Mouse (Mus musculus): ENCODE measurements around the gene Fndc8. TPM values are rescaled to one million over a fixed set of nuclear protein-coding genes. Genes with fewer than 3 reads are reported as not detected.

Fndc8 gene
- total RNA-seq, 1 experiment: not detected

GRCm38 (mm10) chr11:82852540-82852939, 39.4 kb upstream of the Fndc8 start:
- Histone ChIP-seq H3K4me1 (ENCODE audit: control insufficient read depth in 2 of 2, insufficient read depth in 2 of 2, low read length in 2 of 2, poor library complexity in 1 of 2) (peaks cover 5 to 13% of the 10 kb centered on the region in 2 experiments; a peak in 3 of 4 replicates), H3K9ac (ENCODE audit: insufficient read depth, low read depth, low read length, poor library complexity, severe bottlenecking) (no peak overlapping the region), H3K27ac (ENCODE audit: insufficient read depth, low read depth, low read length, poor library complexity, severe bottlenecking) (no peak overlapping the region), H3K4me3 (ENCODE audit: insufficient read depth in 1 of 2, low read depth in 1 of 2, low read length in 2 of 2, poor library complexity in 1 of 2, severe bottlenecking in 1 of 2) (no peak overlapping the region), H3K36me3 (ENCODE audit: control insufficient read depth, insufficient read depth, low read length, poor library complexity, severe bottlenecking) (no peaks in the 10 kb centered on the region), H3K9me3 (ENCODE audit: control insufficient read depth, insufficient read depth, low read depth, low read length) (no peaks in the 10 kb centered on the region)
- DNase-seq (ENCODE audit: low read depth, low spot score): no peak
- in situ Hi-C loops (cut with MboI; ENCODE audit: low sequenced_read_pairs in 2 of 2, unreplicated experiment in 2 of 2): no loop called here
- TF ChIP-seq ZNF384 (IDR thresholded peaks at IDR 0.05; ENCODE audit: low read depth, low read length): no peak
- TF ChIP-seq MAFK (IDR thresholded peaks at IDR 0.05; ENCODE audit: insufficient read depth, low read depth, low read length): no peak
- TF ChIP-seq ZC3H11A (IDR thresholded peaks at IDR 0.05; ENCODE audit: borderline replicate concordance, low read depth, low read length): no peak
- no peak for TF ChIP-seq CHD2 (IDR thresholded peaks at IDR 0.05; ENCODE audit: low read depth, low read length)
- no peak for TF ChIP-seq HCFC1 (IDR thresholded peaks at IDR 0.05; ENCODE audit: borderline replicate concordance, insufficient read depth, low read length)

- DNase-seq (ENCODE audit: low read depth, low spot score): no peak
- no peak for TF ChIP-seq ZC3H11A (IDR thresholded peaks at IDR 0.05; ENCODE audit: borderline replicate concordance, low read depth, low read length)
- TF ChIP-seq CHD2 (IDR thresholded peaks at IDR 0.05; ENCODE audit: low read depth, low read length): no peak
- TF ChIP-seq HCFC1 (IDR thresholded peaks at IDR 0.05; ENCODE audit: borderline replicate concordance, insufficient read depth, low read length): no peak
- no peak for TF ChIP-seq MAFK (IDR thresholded peaks at IDR 0.05; ENCODE audit: insufficient read depth, low read depth, low read length)
- TF ChIP-seq ZNF384 (IDR thresholded peaks at IDR 0.05; ENCODE audit: low read depth, low read length): no peak
- no peak overlapping the region for H3K9ac ChIP-seq (ENCODE audit: insufficient read depth, low read depth, low read length, poor library complexity, severe bottlenecking)
- H3K36me3 ChIP-seq (ENCODE audit: control insufficient read depth, insufficient read depth, low read length, poor library complexity, severe bottlenecking): no peaks in the 10 kb centered on the region
- H3K9me3 ChIP-seq (ENCODE audit: control insufficient read depth, insufficient read depth, low read depth, low read length): no peaks in the 10 kb centered on the region
- peaks cover 5 to 13% of the 10 kb centered on the region in 2 experiments; a peak in 3 of 4 replicates for H3K4me1 ChIP-seq (ENCODE audit: control insufficient read depth in 2 of 2, insufficient read depth in 2 of 2, low read length in 2 of 2, poor library complexity in 1 of 2)
- H3K27ac ChIP-seq (ENCODE audit: insufficient read depth, low read depth, low read length, poor library complexity, severe bottlenecking): no peak overlapping the region
- H3K4me3 ChIP-seq (ENCODE audit: insufficient read depth in 1 of 2, low read depth in 1 of 2, low read length in 2 of 2, poor library complexity in 1 of 2, severe bottlenecking in 1 of 2): no peak overlapping the region
- in situ Hi-C loops (cut with MboI; ENCODE audit: low sequenced_read_pairs in 2 of 2, unreplicated experiment in 2 of 2): no loop called here
Observed at GRCm38 (mm10) chr11:82852958-82853357, 39.0 kb upstream of the Fndc8 start.

- H3K4me3 ChIP-seq (ENCODE audit: insufficient read depth in 1 of 2, low read depth in 1 of 2, low read length in 2 of 2, poor library complexity in 1 of 2, severe bottlenecking in 1 of 2): no peak overlapping the region
Observed at GRCm38 (mm10) chr11:82854111-82854510, 37.8 kb upstream of the Fndc8 start.

GRCm38 (mm10) chr11:82855327-82855973, 36.5 kb upstream of the Fndc8 start:
- Histone ChIP-seq H3K4me3 (ENCODE audit: insufficient read depth in 1 of 2, low read depth in 1 of 2, low read length in 2 of 2, poor library complexity in 1 of 2, severe bottlenecking in 1 of 2) (no peak overlapping the region), H3K9ac (ENCODE audit: insufficient read depth, low read depth, low read length, poor library complexity, severe bottlenecking) (no peak overlapping the region), H3K36me3 (ENCODE audit: control insufficient read depth, insufficient read depth, low read length, poor library complexity, severe bottlenecking) (no peaks in the 10 kb centered on the region), H3K9me3 (ENCODE audit: control insufficient read depth, insufficient read depth, low read depth, low read length) (no peaks in the 10 kb centered on the region), H3K4me1 (ENCODE audit: control insufficient read depth in 2 of 2, insufficient read depth in 2 of 2, low read length in 2 of 2, poor library complexity in 1 of 2) (peaks cover 5 to 7% of the 10 kb centered on the region in 2 experiments; a peak in 3 of 4 replicates), H3K27ac (ENCODE audit: insufficient read depth, low read depth, low read length, poor library complexity, severe bottlenecking) (no peak overlapping the region)
- TF ChIP-seq ZNF384 (IDR thresholded peaks at IDR 0.05; ENCODE audit: low read depth, low read length) (no peak), HCFC1 (IDR thresholded peaks at IDR 0.05; ENCODE audit: borderline replicate concordance, insufficient read depth, low read length) (no peak), MAFK (IDR thresholded peaks at IDR 0.05; ENCODE audit: insufficient read depth, low read depth, low read length) (no peak), ZC3H11A (IDR thresholded peaks at IDR 0.05; ENCODE audit: borderline replicate concordance, low read depth, low read length) (no peak), CHD2 (IDR thresholded peaks at IDR 0.05; ENCODE audit: low read depth, low read length) (no peak)
- in situ Hi-C loops (cut with MboI; ENCODE audit: low sequenced_read_pairs in 2 of 2, unreplicated experiment in 2 of 2): no loop called here
- DNase-seq (ENCODE audit: low read depth, low spot score): no peak

More at GRCm38 (mm10) chr11:82854111-82854510, 37.8 kb upstream of the Fndc8 start:
- Histone ChIP-seq H3K4me1 (ENCODE audit: control insufficient read depth in 2 of 2, insufficient read depth in 2 of 2, low read length in 2 of 2, poor library complexity in 1 of 2) (peaks cover 5 to 13% of the 10 kb centered on the region in 2 experiments; a peak in 3 of 4 replicates), H3K9ac (ENCODE audit: insufficient read depth, low read depth, low read length, poor library complexity, severe bottlenecking) (no peak overlapping the region), H3K36me3 (ENCODE audit: control insufficient read depth, insufficient read depth, low read length, poor library complexity, severe bottlenecking) (no peaks in the 10 kb centered on the region), H3K27ac (ENCODE audit: insufficient read depth, low read depth, low read length, poor library complexity, severe bottlenecking) (no peak overlapping the region), H3K9me3 (ENCODE audit: control insufficient read depth, insufficient read depth, low read depth, low read length) (no peaks in the 10 kb centered on the region)
- TF ChIP-seq HCFC1 (IDR thresholded peaks at IDR 0.05; ENCODE audit: borderline replicate concordance, insufficient read depth, low read length): no peak
- TF ChIP-seq ZNF384 (IDR thresholded peaks at IDR 0.05; ENCODE audit: low read depth, low read length): no peak
- TF ChIP-seq CHD2 (IDR thresholded peaks at IDR 0.05; ENCODE audit: low read depth, low read length): no peak
- no peak for TF ChIP-seq ZC3H11A (IDR thresholded peaks at IDR 0.05; ENCODE audit: borderline replicate concordance, low read depth, low read length)
- TF ChIP-seq MAFK (IDR thresholded peaks at IDR 0.05; ENCODE audit: insufficient read depth, low read depth, low read length): no peak
- in situ Hi-C loops (cut with MboI; ENCODE audit: low sequenced_read_pairs in 2 of 2, unreplicated experiment in 2 of 2): no loop called here
- no peak for DNase-seq (ENCODE audit: low read depth, low spot score)

Measured in ES-E14 (cell line).